Mouse (Mus musculus): Measurements from ENCODE around the gene Nsmce3.
A peak's percentile ranks its signal among the peaks of the same experiment; 100 is the strongest.

Gene Nsmce3

DNA sequence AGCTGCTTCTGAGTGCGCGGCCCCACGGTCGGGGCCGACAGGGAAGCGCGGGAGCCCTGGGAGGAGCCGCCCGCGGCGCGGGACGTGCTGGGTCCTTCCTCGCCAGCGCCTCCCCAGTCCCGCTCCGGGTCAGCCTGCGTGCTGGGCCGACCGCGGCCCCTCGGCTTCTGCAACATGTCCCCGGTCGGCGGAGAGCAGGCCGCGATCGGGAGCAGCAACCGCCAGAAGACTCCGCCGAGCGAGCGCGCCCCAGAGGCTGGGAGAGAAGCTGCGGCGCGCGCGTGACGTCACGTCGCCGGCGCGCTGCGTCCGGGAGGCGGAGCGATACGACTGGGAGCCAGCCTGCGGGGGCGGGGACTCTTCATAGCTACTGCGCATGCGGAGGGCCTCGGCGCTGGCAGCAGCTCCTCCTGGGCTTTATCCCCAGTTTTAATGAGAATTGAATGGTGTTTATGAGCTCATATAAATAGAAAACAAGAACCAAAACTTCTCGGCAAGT is at the start of gene Nsmce3:
Nsmce3 (minus strand) TSS at position 255 of the 499 bp plus-strand sequence.
- DNase-seq (ENCODE audit: low spot score in 2 of 2), result peak; percentile 93 to 95

DNA sequence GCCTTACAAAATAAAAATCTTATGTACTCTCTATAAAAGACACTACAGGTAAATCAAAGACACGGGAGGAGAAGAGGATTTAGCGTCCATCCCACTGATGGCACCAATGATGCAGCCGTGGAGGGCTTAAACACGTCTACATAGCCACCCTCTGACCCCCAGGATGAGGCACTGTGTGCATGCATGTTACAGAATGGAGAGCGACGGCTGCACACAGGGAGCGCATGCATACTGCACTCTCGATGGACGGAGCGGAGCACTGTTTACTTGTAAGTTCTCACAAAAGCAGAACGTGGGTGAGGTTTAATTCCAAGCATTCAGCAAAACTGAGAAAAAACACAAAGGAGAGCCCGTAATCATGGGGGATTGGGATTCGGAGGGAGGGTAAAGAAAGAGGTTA is 48.4 kb upstream of the Nsmce3 start:
- DNase-seq (ENCODE audit: low spot score in 2 of 2), result no peak

DNA sequence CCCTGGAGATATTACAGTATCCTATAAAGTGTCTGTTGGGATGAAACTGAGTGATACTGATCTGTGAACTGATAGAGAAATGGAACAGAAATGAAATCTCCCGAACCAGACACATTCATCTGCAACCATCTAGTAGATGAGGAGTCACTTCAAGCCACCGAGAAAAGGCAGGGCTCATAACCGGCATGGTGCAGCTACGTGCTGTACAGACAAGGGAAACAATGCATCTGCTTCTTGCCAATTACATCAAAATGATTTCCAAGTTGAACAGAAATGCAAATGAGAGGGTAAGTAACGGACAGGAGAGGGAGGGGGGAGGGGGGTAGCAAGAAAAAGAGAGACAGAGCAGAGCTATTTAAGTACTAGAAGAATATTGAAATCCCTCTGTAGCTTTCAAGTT is 47.9 kb upstream of the Nsmce3 start:
- no peak for DNase-seq (ENCODE audit: low spot score in 2 of 2)

DNA sequence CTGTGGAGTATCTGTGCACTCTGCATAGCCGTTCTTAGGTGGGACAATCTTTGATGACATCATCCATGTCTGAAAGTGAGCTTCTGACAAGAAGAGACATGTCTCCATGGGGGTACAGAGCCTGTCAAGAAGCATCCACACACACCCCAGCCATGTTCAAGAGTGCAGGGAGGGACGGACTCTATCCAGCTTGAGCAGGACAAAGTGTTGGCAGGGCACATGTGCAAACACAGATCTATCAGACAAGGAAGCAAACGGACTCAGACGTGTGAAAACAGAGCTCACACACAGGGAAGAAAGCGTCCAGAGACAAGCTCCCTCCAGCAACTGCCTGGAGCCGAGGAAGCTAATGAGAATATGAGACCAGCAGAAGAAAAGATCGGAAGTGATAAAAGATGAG is 43.9 kb upstream of the Nsmce3 start:
- no peak for DNase-seq (ENCODE audit: low spot score in 2 of 2)

DNA sequence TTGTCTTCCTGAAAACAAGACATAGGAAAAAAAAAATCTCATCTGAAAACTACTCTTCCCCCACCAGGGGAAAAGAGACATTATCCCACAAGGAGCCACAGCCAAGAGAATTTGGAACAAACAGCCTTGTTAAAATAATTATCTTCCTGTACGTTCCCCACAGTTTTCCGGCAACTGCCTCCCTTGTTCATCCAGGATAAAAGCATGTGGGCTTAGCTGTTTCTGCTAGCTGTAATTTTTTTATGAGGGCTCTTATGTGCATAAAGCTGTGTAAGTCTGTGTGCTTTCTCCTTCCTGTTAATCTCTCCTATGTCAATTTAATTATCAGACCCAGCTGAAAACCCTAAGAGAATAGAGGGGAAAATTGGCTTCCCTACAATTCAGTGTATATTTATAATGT is 42.3 kb upstream of the Nsmce3 start:
- DNase-seq (ENCODE audit: low spot score in 2 of 2), result no peak

DNA sequence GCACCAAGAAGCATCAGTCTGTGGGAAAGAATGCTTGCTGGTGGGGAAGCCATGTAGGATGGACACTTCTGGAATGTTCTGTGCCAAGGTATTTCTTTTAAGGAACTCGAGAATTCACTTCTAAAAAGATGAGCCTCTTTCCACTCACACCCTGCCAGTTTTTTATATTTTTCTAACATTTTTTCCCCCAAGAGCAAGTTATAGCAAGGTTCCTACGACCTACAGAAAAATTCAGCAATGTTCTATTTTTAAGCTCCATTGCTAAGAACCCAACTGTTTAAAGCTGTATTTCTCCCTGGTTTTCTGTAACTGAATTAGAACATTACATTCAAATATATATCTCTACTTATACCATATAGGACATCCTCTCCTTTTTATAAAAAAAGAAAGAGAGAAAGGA is 39.1 kb upstream of the Nsmce3 start:
- DNase-seq (ENCODE audit: low spot score in 2 of 2), result no peak

DNA sequence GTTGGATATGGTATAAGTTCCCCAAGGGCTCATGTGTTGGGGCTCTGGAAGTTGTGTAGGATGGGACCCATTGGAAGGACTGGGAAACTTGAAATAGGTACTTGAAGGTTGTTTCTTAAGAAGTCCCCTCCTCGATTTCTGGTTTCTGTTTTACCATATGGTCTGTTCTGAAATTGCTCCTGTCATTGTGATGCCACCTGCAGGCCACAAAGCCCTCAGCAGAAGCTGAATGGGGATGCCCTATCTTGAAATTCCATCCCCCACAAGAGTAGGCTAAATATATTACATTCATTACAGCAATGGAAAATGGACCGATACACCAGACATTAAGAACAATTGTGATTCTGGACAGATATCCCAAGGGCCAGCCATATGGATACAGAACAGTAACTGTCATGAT is 37.4 kb upstream of the Nsmce3 start:
- no peak for DNase-seq (ENCODE audit: low spot score in 2 of 2)

DNA sequence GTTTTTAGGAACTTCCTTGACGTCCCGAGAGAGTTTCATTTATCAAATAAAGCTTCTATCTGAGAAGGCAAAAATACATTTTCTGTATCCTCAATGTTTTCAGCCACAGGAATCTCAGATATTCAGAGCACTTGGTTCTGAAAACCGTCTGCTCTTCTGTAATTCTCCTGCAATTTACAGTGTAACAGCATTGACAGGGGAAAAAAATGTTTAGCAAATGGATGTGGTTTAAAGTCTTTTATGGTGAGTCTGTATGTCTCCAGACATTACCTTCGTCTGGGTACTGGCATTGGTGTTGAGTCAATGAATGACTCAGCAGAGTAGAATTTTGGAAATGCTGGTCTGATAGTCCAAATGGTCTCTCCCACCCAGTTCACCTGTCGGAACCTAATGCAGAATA is 34.2 kb upstream of the Nsmce3 start:
- DNase-seq (ENCODE audit: low spot score in 2 of 2), result no peak

DNA sequence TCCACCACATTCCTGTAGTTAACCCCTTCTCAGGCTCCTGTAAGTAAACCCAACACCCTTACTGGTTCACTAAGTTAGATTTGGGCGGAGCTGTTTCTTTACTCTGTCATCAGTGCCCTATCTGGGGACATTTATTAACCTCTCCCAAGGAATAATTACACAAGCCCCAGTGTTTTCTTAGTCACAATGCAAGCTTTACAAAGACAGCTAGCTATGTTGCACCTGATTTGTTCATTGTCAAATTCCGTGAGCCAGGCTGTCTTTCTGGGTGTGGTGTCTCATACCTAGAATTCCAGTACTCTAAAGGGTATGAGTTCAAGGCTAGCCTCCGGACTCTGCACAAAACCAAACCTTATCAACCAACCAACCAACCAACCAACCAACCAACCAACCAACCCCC is 32.7 kb upstream of the Nsmce3 start:
- no peak for DNase-seq (ENCODE audit: low spot score in 2 of 2)

DNA sequence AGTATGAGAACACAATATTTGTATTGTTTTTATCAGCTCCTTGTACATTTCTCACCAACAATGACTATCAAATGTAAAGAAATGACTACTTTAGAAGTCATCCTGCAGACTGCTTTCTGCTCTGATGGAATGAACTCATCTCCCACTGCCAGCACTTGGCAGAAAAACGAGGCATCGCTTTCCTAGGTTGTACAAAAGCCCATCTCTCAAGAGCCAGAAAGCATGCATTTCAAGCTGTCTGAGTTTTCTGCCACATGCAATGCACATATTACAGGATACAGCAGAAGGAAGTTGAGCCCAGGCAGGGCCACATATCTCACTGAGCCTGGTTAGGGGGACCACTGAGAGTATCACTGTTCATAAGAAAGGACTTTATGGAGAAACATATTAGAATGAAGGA is 27.5 kb upstream of the Nsmce3 start:
- DNase-seq (ENCODE audit: low spot score in 2 of 2), result no peak

DNA sequence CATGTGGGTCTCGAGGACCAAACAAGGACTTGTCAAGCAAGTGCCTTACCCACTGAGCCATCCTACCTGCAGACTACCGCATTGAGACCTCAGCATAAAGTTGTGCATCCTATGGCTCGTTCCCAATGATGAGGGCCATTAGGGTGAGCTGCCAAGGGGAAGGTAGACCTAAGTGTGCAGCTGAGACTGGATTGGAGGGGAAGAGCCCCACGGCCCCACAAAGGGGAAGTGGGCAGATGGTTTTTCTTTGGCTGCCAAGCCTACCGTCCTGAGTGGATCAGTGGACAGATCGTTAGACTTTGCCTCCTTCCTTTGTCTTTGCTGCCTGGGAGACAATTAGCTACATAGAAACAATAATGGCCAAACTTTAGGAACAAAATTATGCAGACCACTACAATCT is 23.8 kb upstream of the Nsmce3 start:
- DNase-seq (ENCODE audit: low spot score in 2 of 2), result no peak

DNA sequence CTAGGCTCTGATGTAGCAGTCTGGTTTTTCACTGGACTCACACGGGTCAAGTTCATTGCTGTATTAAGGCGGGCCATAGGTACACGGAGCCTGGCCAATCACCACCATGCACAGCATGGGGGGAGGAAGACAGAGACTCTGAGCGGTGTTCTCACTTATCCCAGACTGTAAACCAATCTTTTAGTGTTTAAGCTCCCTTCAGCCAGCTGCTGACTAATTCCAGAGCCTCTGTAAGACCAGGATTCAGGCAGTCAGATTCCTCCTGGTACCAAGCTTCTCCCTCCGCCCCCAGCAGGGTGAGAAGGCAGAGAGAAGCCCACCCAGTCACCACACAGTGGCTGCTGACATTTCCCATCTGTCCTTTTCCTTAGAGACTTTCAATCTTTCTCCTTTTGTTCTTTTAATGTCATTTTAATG is 22.9 kb upstream of the Nsmce3 start:
- no peak for DNase-seq (ENCODE audit: low spot score in 2 of 2)

DNA sequence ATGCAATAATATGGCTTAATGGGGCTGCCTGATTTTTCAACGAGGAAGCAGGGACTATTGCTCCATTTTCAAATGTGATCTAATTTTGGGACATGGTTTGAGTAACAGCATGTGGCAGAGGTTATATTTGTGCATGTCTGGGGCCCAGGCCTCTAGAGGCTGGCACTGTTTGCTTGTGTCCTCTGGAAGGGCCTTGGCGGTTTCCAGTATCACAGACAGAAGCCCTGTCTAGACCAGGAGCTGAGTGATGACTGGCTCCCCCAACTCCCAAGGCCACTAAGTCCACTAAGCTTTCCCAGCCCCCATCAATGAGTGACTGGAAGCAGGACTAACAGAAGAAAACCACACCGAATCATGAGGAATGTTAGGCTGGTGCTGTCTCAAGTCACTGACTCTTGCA is 18.3 kb upstream of the Nsmce3 start:
- no peak for DNase-seq (ENCODE audit: low spot score in 2 of 2)

DNA sequence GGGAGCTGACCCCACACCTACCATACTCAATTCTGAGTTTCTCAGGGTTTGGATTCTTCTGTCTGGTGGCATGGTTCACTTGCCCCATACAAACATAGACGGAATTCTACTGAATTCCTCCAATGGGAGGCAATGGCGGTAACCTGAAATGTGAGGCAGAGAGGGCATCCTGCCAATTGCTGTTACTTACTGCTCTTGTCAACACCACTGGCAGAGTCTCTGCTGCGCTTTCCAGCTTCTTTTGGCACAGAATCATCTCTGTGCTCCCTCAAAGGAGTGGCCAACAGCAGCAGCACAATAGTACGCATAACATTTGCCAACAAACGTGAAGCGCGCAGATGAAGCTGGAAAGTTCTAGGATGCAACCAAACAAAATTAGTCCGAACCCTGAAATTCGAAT is 17.1 kb upstream of the Nsmce3 start:
- peak in 1 of 2 experiments; percentile 26 for DNase-seq (ENCODE audit: low spot score in 2 of 2)

DNA sequence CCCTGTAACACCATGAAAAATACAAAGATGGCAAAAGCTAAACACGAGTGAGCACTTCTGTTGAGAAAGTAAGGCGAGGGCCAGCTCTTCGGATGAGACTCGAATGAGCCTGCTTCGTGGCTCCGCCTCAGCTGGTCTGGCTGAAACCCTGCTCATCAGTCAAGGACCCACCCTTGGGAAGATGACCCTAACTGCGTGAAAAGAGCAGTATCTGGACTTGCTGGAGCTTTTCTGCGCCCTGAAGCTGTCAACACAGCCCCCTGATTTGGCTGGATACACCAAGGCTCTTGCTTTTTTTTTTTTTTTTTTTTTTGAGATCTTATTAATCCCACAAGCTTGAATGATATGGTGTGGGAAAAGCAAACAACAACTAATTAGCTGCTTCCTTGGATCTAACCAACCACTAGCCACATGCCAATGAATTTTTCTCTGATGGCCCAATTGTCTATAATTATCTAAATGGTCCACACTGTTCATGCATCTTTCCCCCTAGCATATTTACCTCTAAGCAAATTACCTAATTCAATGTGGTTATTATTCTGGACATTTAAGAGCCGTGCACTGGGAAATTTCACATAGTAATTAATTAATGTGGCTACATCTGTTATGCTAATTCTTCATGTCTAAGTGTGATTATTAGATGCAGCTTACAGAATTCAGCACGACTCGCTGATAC is 11.5 kb upstream of the Nsmce3 start:
- no peak for DNase-seq (ENCODE audit: low spot score in 2 of 2)

DNA sequence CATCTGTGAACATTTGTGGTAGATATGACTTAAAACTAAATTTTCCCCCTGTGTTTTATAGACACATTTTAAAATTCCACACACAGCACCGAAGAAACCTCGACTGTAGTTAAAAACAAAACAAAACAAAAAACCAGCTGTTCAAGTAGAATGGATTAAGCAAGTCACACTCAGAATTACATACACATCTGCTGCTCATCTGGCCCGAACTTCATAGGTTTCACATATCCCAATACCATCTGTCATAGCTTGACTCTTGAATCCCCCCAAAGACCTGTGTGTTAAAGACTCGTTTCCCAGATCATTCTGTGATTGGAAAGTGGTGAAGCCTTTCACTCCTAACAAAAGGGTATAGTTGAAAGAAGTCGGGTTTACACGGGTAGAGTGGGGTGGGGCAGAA is 9.4 kb upstream of the Nsmce3 start:
- no peak for DNase-seq (ENCODE audit: low spot score in 2 of 2)

DNA sequence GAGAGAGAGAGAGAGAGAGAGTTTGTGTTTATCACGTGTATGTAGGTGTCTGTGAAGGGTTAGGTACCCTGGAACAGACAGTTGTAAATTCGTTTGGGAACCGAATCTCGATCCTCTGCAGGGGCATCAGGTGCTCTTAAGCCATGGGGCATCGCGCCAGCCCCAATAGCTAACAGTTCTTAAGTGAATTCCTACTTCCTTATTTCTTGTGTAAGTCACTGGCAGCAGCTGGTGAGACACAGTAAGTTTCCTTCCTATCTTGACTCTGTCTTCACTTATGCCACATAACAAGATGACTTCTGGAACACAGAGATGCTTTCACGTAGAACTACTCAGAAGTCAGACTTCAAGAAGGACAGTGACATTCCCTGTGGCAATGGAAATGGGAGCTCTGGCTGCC is 8.6 kb upstream of the Nsmce3 start:
- DNase-seq (ENCODE audit: low spot score in 2 of 2), result no peak

DNA sequence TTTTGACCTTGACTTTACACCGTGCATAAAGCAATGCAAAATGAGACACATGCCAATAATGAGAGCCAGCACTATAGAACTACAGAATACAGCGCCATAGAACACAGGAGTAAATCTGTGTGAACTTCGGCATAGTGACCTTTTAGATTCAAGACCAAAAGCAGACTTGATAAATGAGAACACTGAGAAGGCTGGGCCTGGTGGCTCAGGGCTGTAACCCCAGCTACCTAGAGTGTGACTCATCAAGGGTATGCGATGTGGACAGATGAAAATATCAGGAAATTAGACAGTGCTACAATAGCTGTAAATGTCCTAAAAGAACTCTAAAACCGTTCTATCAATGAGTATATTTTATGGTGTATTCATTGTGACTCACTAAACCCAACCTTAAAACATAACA is 7.6 kb upstream of the Nsmce3 start:
- DNase-seq (ENCODE audit: low spot score in 2 of 2), result no peak

DNA sequence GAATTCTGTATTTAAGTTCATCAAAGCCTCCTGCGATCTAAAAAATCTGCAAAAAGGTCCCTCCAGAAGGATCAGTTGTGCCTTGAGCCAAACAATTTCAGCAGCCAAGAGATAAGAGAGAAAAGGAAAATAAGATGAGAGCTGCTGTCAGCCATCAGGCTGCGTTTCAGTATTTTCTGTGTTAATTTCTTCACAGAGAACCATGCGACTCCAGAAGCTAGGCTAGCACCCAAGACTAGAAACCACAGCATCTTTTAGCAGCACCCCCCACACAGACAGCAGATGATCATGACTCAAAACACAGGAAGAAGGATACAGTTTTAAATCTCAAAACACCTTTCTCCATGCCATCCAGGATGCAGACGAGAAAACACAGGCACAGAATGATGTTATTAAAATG is 2.1 kb upstream of the Nsmce3 start:
- no peak for DNase-seq (ENCODE audit: low spot score in 2 of 2)

DNA sequence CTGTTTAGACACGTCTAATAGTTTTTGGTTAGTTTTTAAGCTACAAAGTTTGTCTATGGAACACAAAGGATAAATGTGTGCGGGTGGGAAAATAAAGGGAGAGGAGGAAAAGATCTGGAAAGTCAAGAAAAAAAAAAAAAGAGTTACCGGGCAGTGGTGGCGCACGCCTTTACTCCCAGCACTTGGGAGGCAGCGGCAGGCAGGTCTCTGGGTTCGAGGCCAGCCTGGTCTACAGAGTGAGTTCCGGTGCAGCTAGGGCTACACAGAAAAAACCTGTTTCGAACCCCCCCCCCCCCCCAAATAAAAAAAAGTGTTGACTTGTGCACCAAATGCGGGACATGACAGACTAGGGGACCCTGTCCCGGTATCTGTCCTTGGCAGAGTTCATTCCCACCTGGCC is 469 bp upstream of the Nsmce3 start:
- DNase-seq (ENCODE audit: low spot score in 2 of 2), result no peak

DNA sequence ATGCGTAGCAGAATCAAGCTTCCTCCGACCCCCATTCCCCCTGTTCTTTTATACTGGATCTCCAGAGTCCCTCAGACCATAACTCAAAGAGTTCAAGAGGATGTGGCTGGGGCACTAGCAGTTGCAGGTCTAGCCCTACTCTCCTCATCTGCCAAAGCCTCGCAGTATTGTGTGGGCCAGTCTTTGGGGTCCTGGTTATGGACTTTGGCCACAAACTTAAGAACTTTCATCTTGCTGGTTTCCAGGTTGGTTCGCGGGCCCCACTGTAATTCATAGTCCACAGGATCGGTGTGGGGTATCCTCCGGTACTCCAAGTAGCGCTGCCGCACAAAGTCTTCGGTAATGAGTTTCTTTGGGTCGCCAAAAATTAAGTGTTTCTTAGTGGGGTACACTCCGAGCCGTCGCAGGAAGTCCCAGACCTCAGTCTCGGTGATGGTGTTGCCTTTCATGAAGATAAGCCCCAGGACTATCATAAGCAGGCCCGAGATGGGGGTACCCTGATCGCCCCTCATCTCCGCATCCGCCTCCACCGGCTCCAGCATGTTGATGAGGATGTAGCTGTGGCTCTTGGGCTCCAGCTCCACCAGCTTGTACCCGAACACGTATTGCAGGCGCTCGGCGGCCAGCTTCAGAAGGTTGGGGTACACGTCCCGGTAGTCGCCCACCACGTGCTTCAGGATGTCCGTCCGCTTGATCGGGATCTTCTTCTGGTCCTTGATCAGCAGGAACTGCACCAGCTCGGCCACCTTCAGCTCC is 632 bp downstream of the Nsmce3 start:
- DNase-seq (ENCODE audit: low spot score in 2 of 2), result no peak

DNA sequence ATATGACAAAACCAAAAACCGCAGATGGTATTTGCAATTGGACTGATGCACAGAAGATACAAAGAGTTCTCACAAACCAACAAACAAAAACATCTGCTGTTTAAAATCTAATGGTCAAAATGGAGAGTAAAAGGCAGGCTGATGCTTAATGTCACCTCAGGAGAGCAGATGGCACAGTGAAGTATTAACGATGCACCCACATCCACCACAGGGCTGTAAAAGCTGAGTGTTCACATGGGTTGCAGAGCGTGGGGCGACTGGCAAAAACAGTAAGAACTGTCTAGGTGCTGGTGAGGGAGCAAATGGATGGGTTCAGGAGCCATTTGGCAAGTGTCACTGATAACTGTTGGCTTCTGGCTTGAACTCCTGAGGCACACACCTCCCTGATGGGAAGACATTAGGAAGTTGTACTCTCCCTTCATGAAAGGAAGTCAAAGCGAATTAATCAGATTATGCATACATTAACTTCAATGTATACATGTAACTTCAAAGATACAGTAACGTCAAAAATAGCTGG is 3.2 kb downstream of the Nsmce3 start:
- DNase-seq (ENCODE audit: low spot score in 2 of 2), result no peak

DNA sequence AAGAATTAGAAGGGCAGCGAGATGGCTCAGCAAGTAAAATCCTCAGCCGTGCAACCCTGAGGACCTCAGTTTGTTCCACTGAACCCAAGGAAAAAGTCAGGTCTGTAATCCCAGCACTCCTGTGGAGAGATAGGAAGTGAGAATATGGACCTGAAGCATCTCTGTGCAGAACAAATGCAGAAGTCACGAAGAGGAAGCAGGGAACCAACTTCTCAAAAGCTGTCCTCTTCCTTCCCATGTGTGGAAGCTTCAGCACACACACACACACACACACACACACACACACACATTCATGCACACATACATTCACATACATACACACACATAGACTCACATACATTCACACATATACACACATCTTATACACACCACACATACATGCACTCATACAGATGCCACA is 9.3 kb downstream of the Nsmce3 start:
- DNase-seq (ENCODE audit: low spot score in 2 of 2), result no peak
